Mouse (Mus musculus) heart, postnatal 0 days (tissue): ENCODE data around the gene Prkar2a. TPM values are rescaled to one million over a fixed set of nuclear protein-coding genes. Genes with fewer than 3 reads are reported as not detected.

ENCODE experiments used
- ATAC-seq: fragments of 200-750 bp; cut with Nextera tagmentation; 2 replicates; pipeline ENCODE4 v1.8.0; 2017; ENCODE audit warnings: low read depth, moderate number of reproducible peaks, moderate library complexity; ENCODE audit not compliant: insufficient read depth
- DNase-seq: peaks from one replicate; pipeline ENCODE4 v3.0.0-alpha.2; 2016; ENCODE audit warnings: low spot score
- H3K27ac ChIP-seq: fragments of 300-500 bp; sonication (generic); 2 replicates; pipeline ENCODE4 v1.5.1; 2014; ENCODE audit warnings: low read depth, mild to moderate bottlenecking
- H3K27me3 ChIP-seq: fragments of 300-500 bp; sonication (generic); 2 replicates; pipeline ENCODE4 v1.6.1; 2014; ENCODE audit warnings: low read length, mixed read lengths; ENCODE audit not compliant: control insufficient read depth, insufficient read depth
- H3K36me3 ChIP-seq: fragments of 300-500 bp; sonication (generic); replicated peaks from 2 replicates; pipeline ENCODE4 v1.6.1; 2014; ENCODE audit warnings: low read length, mixed read lengths; ENCODE audit not compliant: control insufficient read depth, insufficient read depth
- H3K4me1 ChIP-seq: fragments of 300-500 bp; sonication (generic); 2 replicates; pipeline ENCODE4 v1.6.1; 2014; ENCODE audit warnings: antibody characterized with exemption; ENCODE audit not compliant: control insufficient read depth, insufficient read depth
- H3K4me2 ChIP-seq: fragments of 300-500 bp; sonication (generic); 2 replicates; pipeline ENCODE4 v1.6.1; 2014; ENCODE audit warnings: low read depth, mild to moderate bottlenecking, low read length, moderate library complexity
- H3K4me3 ChIP-seq: fragments of 300-500 bp; sonication (generic); 2 replicates; pipeline ENCODE4 v1.5.1; 2014; ENCODE audit warnings: low read depth, low read length
- H3K9ac ChIP-seq: fragments of 300-500 bp; sonication (generic); replicated peaks from 2 replicates; pipeline ENCODE4 v1.6.1; 2014; ENCODE audit warnings: low read depth, low read length, mixed read lengths
- H3K9me3 ChIP-seq: fragments of 300-500 bp; sonication (generic); replicated peaks from 2 replicates; pipeline ENCODE4 v1.6.1; 2016; ENCODE audit warnings: low read length; ENCODE audit not compliant: control insufficient read depth
- CTCF ChIP-seq: IDR thresholded peaks from 2 replicates; pipeline ENCODE4 v1.5.1; 2016; ENCODE audit warnings: antibody characterized with exemption, control low read depth, low read depth
- EP300 ChIP-seq: IDR thresholded peaks from 2 replicates; pipeline ENCODE4 v1.6.1; 2016; ENCODE audit warnings: antibody characterized with exemption, low read depth
- WGBS: fragments of 180-500 bp; shearing (Covaris S2); extraction: QIAGEN DNeasy Blood & Tissue Kit; methylation state at CpG from one replicate; pipeline ENCODE4 v1.1.7; 2014; 5-methylcytosine and 5-hydroxymethylcytosine counted together
- microRNA-seq: library from miRNA; unstranded; fragments of <30 nt; microRNA quantifications from one replicate; pipeline ENCODE4, GENCODE M21; 2016
- polyA plus RNA-seq: library from polyadenylated mRNA; unstranded; fragments of >200 nt; fragmentation: Nextera tagmentation; extraction: Ambion mirVana; gene quantifications from 2 replicates; pipeline ENCODE4 v1.2.1, GENCODE M21; 2015
- total RNA-seq: library from RNA; depleted of rRNA; stranded (reverse); fragments of >200 nt; gene quantifications from 2 replicates; pipeline ENCODE4 v1.2.3, GENCODE M21; 2014; ENCODE audit warnings: low replicate concordance; rRNA removed

Gene Prkar2a
- total and polyA plus RNA-seq, 2 experiments from 2014 or later = 20.7 to 48.2 TPM

- DNase-seq (no peak), ATAC-seq (no peak)
- peaks cover 33% of the 10 kb centered on the region; the same call in 1 of the 2 replicates for H3K4me1 ChIP-seq
- H3K9ac ChIP-seq = no peak overlapping the region
- no peak overlapping the region for H3K4me3 ChIP-seq
- no peak overlapping the region for H3K4me2 ChIP-seq
- H3K27ac ChIP-seq = no peak overlapping the region
- WGBS = 66% methylated on average over 5 of the region's 5 CpGs
- no peaks in the 10 kb centered on the region for H3K9me3 ChIP-seq
- H3K36me3 ChIP-seq = peaks cover 59% of the 10 kb centered on the region
- TF ChIP-seq EP300 (no peak), CTCF (no peak)
- H3K27me3 ChIP-seq = no peaks in the 10 kb centered on the region
Measured at GRCm38 (mm10) chr9:108798508-108799075, 109.5 kb downstream of the Prkar2a start.

- no peak for ATAC-seq
- Histone ChIP-seq H3K36me3 (peaks cover 68% of the 10 kb centered on the region), H3K27me3 (no peaks in the 10 kb centered on the region), H3K4me1 (peaks cover 31% of the 10 kb centered on the region; the same call in 1 of the 2 replicates), H3K4me3 (no peak overlapping the region), H3K27ac (no peak overlapping the region), H3K9me3 (no peaks in the 10 kb centered on the region), H3K4me2 (no peak overlapping the region), H3K9ac (no peak overlapping the region)
- no peak for DNase-seq
- TF ChIP-seq EP300 (no peak), CTCF (no peak)
- 85% methylated on average over 3 of the region's 3 CpGs for WGBS
Measured at GRCm38 (mm10) chr9:108799564-108799963, 110.5 kb downstream of the Prkar2a start.

Small RNAs within 50 kb of the gene (microRNA-seq; reads per million reads assigned to microRNA genes)
- gene Gm26298 = not detected

Other genes with a start within 250 kb of the Prkar2a start
- gene Ccdc71, start 228.8 kb upstream of the Prkar2a start, total RNA-seq = 14.0 and 24.0 TPM in 2 replicates
- 25.1 and 26.2 TPM in 2 replicates for gene Ccdc71, start 228.8 kb upstream of the Prkar2a start, polyA plus RNA-seq
- gene Klhdc8b, start 227.7 kb upstream of the Prkar2a start, total RNA-seq = 180 and 186 TPM in 2 replicates
- 91.6 and 92.7 TPM in 2 replicates for gene Klhdc8b, start 227.7 kb upstream of the Prkar2a start, polyA plus RNA-seq
- 161 and 182 TPM in 2 replicates for gene Lamb2, start 209.6 kb upstream of the Prkar2a start, total RNA-seq
- gene Lamb2, start 209.6 kb upstream of the Prkar2a start, polyA plus RNA-seq = 44.4 and 50.8 TPM in 2 replicates
- gene Usp19, start 198.7 kb upstream of the Prkar2a start, total RNA-seq = 108 and 136 TPM in 2 replicates
- gene Usp19, start 198.7 kb upstream of the Prkar2a start, polyA plus RNA-seq = 34.8 and 38.2 TPM in 2 replicates
- 175 and 188 TPM in 2 replicates for gene Qars, start 181.6 kb upstream of the Prkar2a start, total RNA-seq
- 44.7 and 49.2 TPM in 2 replicates for gene Qars, start 181.6 kb upstream of the Prkar2a start, polyA plus RNA-seq
- 138 and 154 TPM in 2 replicates for gene Qrich1, start 172.5 kb upstream of the Prkar2a start, total RNA-seq
- 52.5 and 55.4 TPM in 2 replicates for gene Qrich1, start 172.5 kb upstream of the Prkar2a start, polyA plus RNA-seq
- gene Impdh2, start 129.0 kb upstream of the Prkar2a start, total RNA-seq = 69.2 and 87.5 TPM in 2 replicates
- gene Impdh2, start 129.0 kb upstream of the Prkar2a start, polyA plus RNA-seq = 52.6 and 54.7 TPM in 2 replicates
- 41.3 and 84.4 TPM in 2 replicates for gene Ndufaf3, start 121.9 kb upstream of the Prkar2a start, total RNA-seq
- 82.6 and 86.1 TPM in 2 replicates for gene Ndufaf3, start 121.9 kb upstream of the Prkar2a start, polyA plus RNA-seq
- gene Dalrd3, start 119.4 kb upstream of the Prkar2a start, total RNA-seq = 54.0 and 71.1 TPM in 2 replicates
- 38.3 and 39.6 TPM in 2 replicates for gene Dalrd3, start 119.4 kb upstream of the Prkar2a start, polyA plus RNA-seq
- 44.9 and 53.2 TPM in 2 replicates for gene Wdr6, start 110.6 kb upstream of the Prkar2a start, total RNA-seq
- gene Wdr6, start 110.6 kb upstream of the Prkar2a start, polyA plus RNA-seq = 21.1 and 25.1 TPM in 2 replicates
- gene P4htm, start 91.6 kb upstream of the Prkar2a start, total RNA-seq = 18.7 and 37.8 TPM in 2 replicates
- gene P4htm, start 91.6 kb upstream of the Prkar2a start, polyA plus RNA-seq = 16.6 and 17.7 TPM in 2 replicates
- gene Arih2, start 39.9 kb upstream of the Prkar2a start, total RNA-seq = 59.5 and 76.4 TPM in 2 replicates
- gene Arih2, start 39.9 kb upstream of the Prkar2a start, polyA plus RNA-seq = 33.8 and 38.2 TPM in 2 replicates
- 95.7 and 137 TPM in 2 replicates for gene Slc25a20, start 27.2 kb upstream of the Prkar2a start, total RNA-seq
- gene Slc25a20, start 27.2 kb upstream of the Prkar2a start, polyA plus RNA-seq = 240 and 248 TPM in 2 replicates
- gene Ip6k2, start 94.5 kb downstream of the Prkar2a start, total RNA-seq = 28.9 and 33.1 TPM in 2 replicates
- gene Ip6k2, start 94.5 kb downstream of the Prkar2a start, polyA plus RNA-seq = 20.5 and 22.1 TPM in 2 replicates
- gene Nckipsd, start 119.1 kb downstream of the Prkar2a start, total RNA-seq = 12.0 and 13.7 TPM in 2 replicates
- 8.8 and 10.0 TPM in 2 replicates for gene Nckipsd, start 119.1 kb downstream of the Prkar2a start, polyA plus RNA-seq
- gene Celsr3, start 137.0 kb downstream of the Prkar2a start, total RNA-seq = 0.08 TPM in 1 of 2 replicates, not detected in the other
- 0.14 TPM in 2 replicates for gene Celsr3, start 137.0 kb downstream of the Prkar2a start, polyA plus RNA-seq
- gene Slc26a6, start 164.0 kb downstream of the Prkar2a start, total RNA-seq = 3.6 and 5.7 TPM in 2 replicates
- 8.8 and 9.3 TPM in 2 replicates for gene Slc26a6, start 164.0 kb downstream of the Prkar2a start, polyA plus RNA-seq
- not detected in 2 replicates for gene Tmem89, start 225.3 kb downstream of the Prkar2a start, total RNA-seq
- gene Tmem89, start 225.3 kb downstream of the Prkar2a start, polyA plus RNA-seq = not detected in 2 replicates
- 1,707 and 1,762 TPM in 2 replicates for gene Uqcrc1, start 247.3 kb downstream of the Prkar2a start, total RNA-seq
- 1,738 and 1,782 TPM in 2 replicates for gene Uqcrc1, start 247.3 kb downstream of the Prkar2a start, polyA plus RNA-seq